7 mouse cellular contexts compared by ENCODE assay signal in the genomic region with DNA sequence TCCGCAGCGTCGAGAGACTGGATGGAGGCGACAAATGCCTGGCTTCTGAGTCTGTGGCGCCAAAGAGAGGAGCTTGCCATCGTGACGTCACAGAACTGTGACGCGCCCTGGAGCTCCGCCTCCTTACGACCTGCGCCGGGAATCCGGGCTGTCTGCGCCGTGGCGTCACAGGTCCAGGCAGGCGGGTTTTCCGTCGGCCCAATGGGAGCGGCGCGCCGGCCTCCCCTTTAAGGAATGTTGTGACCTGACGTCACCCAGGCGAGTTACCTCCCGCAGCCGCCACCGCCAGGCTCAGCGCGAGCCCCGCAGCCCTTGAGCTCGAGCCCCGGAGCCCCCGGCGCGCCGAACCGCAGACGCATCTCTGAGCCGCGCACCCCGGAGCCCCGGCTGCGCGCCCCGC. TPM values are rescaled to one million over a fixed set of nuclear protein-coding genes. Genes with fewer than 3 reads are reported as not detected.
DNase-seq lines count a peak whose midpoint lies in the region; ATAC-seq lines count a peak whose summit lies in the region.

TSS of gene Map1lc3a (plus strand) at position 103 of the 400 bp plus-strand sequence.

- H3K4me3 ChIP-seq in intestine, embryonic 15.5 days (replicated peaks), result peak within 1 kb of the TSS; percentile 100
- peak within 1 kb of the TSS; percentile 87 for H3K4me3 ChIP-seq in midbrain, embryonic 10.5 days

- H3K9me3 ChIP-seq in intestine, embryonic 15.5 days, result no peaks in the 10 kb centered on the region
- no peaks in the 10 kb centered on the region for H3K9me3 ChIP-seq in midbrain, embryonic 10.5 days (replicated peaks)

- peak within 1 kb of the TSS; percentile 85 for H3K4me2 ChIP-seq in intestine, embryonic 15.5 days (replicated peaks)

- H3K4me1 ChIP-seq in intestine, embryonic 15.5 days (replicated peaks), result peaks cover 11% of the 10 kb centered on the region
- peaks cover 15% of the 10 kb centered on the region for H3K4me1 ChIP-seq in midbrain, embryonic 10.5 days

- H3K9ac ChIP-seq in intestine, embryonic 15.5 days, result peak within 1 kb of the TSS; percentile 87

- intact Hi-C loops in gastrocnemius, postnatal 36 days (cut with DNase I), result no loop called here
- intact Hi-C loops in left cerebral cortex, postnatal 25 days (cut with DNase I), result loop anchor here (1.0 to 2.0 kb wide), 2 partner anchors 107 to 202 kb away; partner anchors contain the start of gene Ahcy

- H3K36me3 ChIP-seq in intestine, embryonic 15.5 days, result 0 out of 2 replicates have a peak, but pooled peaks cover 4% of the 10 kb centered on the region
- peaks cover 22% of the 10 kb centered on the region for H3K36me3 ChIP-seq in midbrain, embryonic 10.5 days

- no peaks in the 10 kb centered on the region for H3K27me3 ChIP-seq in intestine, embryonic 15.5 days (replicated peaks)
- peaks cover 6% of the 10 kb centered on the region for H3K27me3 ChIP-seq in midbrain, embryonic 10.5 days (ENCODE audit: low read depth, poor library complexity, severe bottlenecking)

- peak; percentile 97 for DNase-seq in adrenal gland, adult 18-20 months (ENCODE audit: low spot score in 2 of 2)
- peak; percentile 96 for DNase-seq in embryo, embryonic 11 days
- DNase-seq in gastrocnemius, postnatal 36 days, result peak; percentile 94
- DNase-seq in left cerebral cortex, postnatal 25 days (ENCODE audit: low spot score in 2 of 2), result peak; percentile 99
- DNase-seq in midbrain, embryonic 10.5 days (ENCODE audit: low spot score), result peak; percentile 92
- peak; percentile 99 for DNase-seq in right cerebral cortex, postnatal 4 days

- WGBS in intestine, embryonic 15.5 days, result under 1% methylated on average over 47 of the region's 47 CpGs
- 1% methylated on average over 47 of the region's 47 CpGs for WGBS in midbrain, embryonic 10.5 days

- H3K27ac ChIP-seq in intestine, embryonic 15.5 days, result peak within 1 kb of the TSS; percentile 89
- H3K27ac ChIP-seq in midbrain, embryonic 10.5 days (replicated peaks), result peak within 1 kb of the TSS; percentile 89

- ATAC-seq in intestine, embryonic 15.5 days, result peak; percentile 94

RNA-seq across cellular contexts. Expression of gene Map1lc3a, which starts in this region (rescaled TPM):
- 100 to 1,000 TPM; 390 to 903 TPM for total RNA-seq in adrenal gland, adult 18-20 months (2021)
- 100 to 1,000 TPM; 259 to 263 TPM for total RNA-seq in gastrocnemius, postnatal 36 days (2021)
- polyA plus RNA-seq in intestine, embryonic 15.5 days (2015; fragmentation: Nextera tagmentation; extraction: Ambion mirVana), result 131 and 146 TPM in 2 replicates
- 100 to 1,000 TPM; 346 to 373 TPM for total RNA-seq in left cerebral cortex, postnatal 25 days (2021)
- polyA plus RNA-seq in midbrain, embryonic 10.5 days (2016; fragmentation: Nextera tagmentation; extraction: Ambion mirVana), result 106 and 135 TPM in 2 replicates

Comparison
In these comparisons a context has a peak if more than half of its experiments do, and no peak if none do; other contexts are left out.
1. Peak in every context shown above with its lines: DNase-seq, ATAC-seq, H3K4me3 ChIP-seq and H3K27ac ChIP-seq.